Mouse (Mus musculus): Measurements from ENCODE around the gene Mef2a.

DNA sequence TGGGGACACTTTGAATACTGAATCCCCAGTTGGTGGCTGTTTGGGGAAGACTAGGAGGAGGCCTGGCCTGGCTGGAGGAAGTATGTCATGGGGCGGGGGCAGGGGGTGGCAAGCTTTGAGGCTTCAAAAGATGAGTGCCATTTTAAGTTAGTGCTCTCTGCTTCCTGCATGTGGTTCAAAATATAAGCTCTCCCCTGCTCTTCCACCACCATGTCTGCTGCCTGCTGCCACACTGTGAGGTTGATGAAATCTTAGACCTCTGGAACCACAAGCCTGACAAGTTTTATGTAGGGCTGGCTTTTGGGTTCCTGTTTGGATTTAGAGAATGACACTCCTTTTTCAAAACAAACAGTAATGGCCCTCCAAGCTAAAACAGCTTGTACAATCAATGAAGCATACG is 34.4 kb upstream of the Mef2a start:
- TF ChIP-seq POLR2A (IDR thresholded peaks at IDR 0.05; ENCODE audit: borderline replicate concordance, extremely low read depth, low read depth, low read length): no peak
- TF ChIP-seq CTCF (IDR thresholded peaks at IDR 0.05; ENCODE audit: insufficient read depth, low read length): no peak

All from lung, adult 2 months (tissue).